Mouse (Mus musculus) erythroblast, adult 5-6 weeks (primary cell): ENCODE measurements around the gene Klhl12. TPM values are rescaled to one million over a fixed set of nuclear protein-coding genes. Genes with fewer than 3 reads are reported as not detected.
"Not testable (repeated sequence)": the region's sequence is repeated elsewhere in the genome, so short reads cannot be mapped to it uniquely, and the experiment has no call there.

Experiments
- ATAC-seq: replicated peaks from 2 replicates; pipeline ENCODE4 v1.8.0; 2016; ENCODE audit warnings: moderate number of reproducible peaks, mild to moderate bottlenecking, moderate TSS enrichment, inconsistent platforms; ENCODE audit not compliant: poor library complexity, low FRiP score, severe bottlenecking
- total RNA-seq, 2 experiments: library from RNA; stranded (forward) in 1 of 2; stranded (reverse) in 1 of 2; fragments of 150-400 nt in 1 of 2; fragments of 200-764, 138-1000 nt in 1 of 2; gene quantifications; 2 replicates each; pipeline versions ENCODE4 v1.2.3 to v1.2.4; 2015 to 2017; ENCODE audit warnings: low replicate concordance in 2 of 2

Klhl12 gene
- total RNA-seq, 2 experiments from 2014 or later = 226 to 369 TPM

- no peak for ATAC-seq
Measured at GRCm38 (mm10) chr1:134445418-134445817, 9.9 kb upstream of the Klhl12 start.

GRCm38 (mm10) chr1:134448537-134448936 is 6.8 kb upstream of the Klhl12 start:
- not testable (repeated sequence) for ATAC-seq

GRCm38 (mm10) chr1:134450201-134450600 is 5.1 kb upstream of the Klhl12 start:
- ATAC-seq = no peak

- peak; percentile 68 for ATAC-seq
Measured at GRCm38 (mm10) chr1:134450986-134451385, 4.3 kb upstream of the Klhl12 start.

GRCm38 (mm10) chr1:134456060-134456459 is 729 bp downstream of the Klhl12 start:
- ATAC-seq = no peak

GRCm38 (mm10) chr1:134458139-134458727 is 2.9 kb downstream of the Klhl12 start:
- no peak for ATAC-seq

- ATAC-seq = peak; percentile 90
Measured at GRCm38 (mm10) chr1:134460294-134461284, 5.3 kb downstream of the Klhl12 start.

GRCm38 (mm10) chr1:134484623-134485022 is 29.3 kb downstream of the Klhl12 start:
- peak; percentile 57 for ATAC-seq

- no peak for ATAC-seq
Measured at GRCm38 (mm10) chr1:134490903-134491801, 35.8 kb downstream of the Klhl12 start.

- no peak for ATAC-seq
Measured at GRCm38 (mm10) chr1:134492276-134492675, 36.9 kb downstream of the Klhl12 start.

GRCm38 (mm10) chr1:134493496-134493895 is 38.2 kb downstream of the Klhl12 start:
- ATAC-seq = no peak

GRCm38 (mm10) chr1:134493956-134494355 is 38.6 kb downstream of the Klhl12 start:
- ATAC-seq = 0 out of 2 replicates have a peak, but pooled peaks have one; percentile 18

GRCm38 (mm10) chr1:134494428-134495215 is 39.3 kb downstream of the Klhl12 start, which contains the start of gene Rabif:
Rabif (plus strand) TSS chr1:134494648.
- ATAC-seq = peak; percentile 92

- ATAC-seq = no peak
Measured at GRCm38 (mm10) chr1:134495216-134495539, 39.8 kb downstream of the Klhl12 start.

GRCm38 (mm10) chr1:134495991-134496390 is 40.7 kb downstream of the Klhl12 start:
- ATAC-seq = no peak

- no peak for ATAC-seq
Measured at GRCm38 (mm10) chr1:134500916-134501315, 45.6 kb downstream of the Klhl12 start.

GRCm38 (mm10) chr1:134506201-134506600 is 50.9 kb downstream of the Klhl12 start:
- ATAC-seq = no peak

GRCm38 (mm10) chr1:134510018-134510417 is 54.7 kb downstream of the Klhl12 start:
- ATAC-seq = no peak

- no peak for ATAC-seq
Measured at GRCm38 (mm10) chr1:134512183-134512582, 56.9 kb downstream of the Klhl12 start.
